Mouse (Mus musculus) heart, postnatal 0 days (tissue): ENCODE measurements around the gene Prune1. TPM values are rescaled to one million over a fixed set of nuclear protein-coding genes. Genes with fewer than 3 reads are reported as not detected.

Experiments used
- ATAC-seq: fragments of 200-750 bp; cut with Nextera tagmentation; 2 replicates; pipeline ENCODE4 v1.8.0; 2017; ENCODE audit warnings: low read depth, moderate number of reproducible peaks, moderate library complexity; ENCODE audit not compliant: insufficient read depth
- DNase-seq: peaks from one replicate; pipeline ENCODE4 v3.0.0-alpha.2; 2016; ENCODE audit warnings: low spot score
- H3K27ac ChIP-seq: fragments of 300-500 bp; sonication (generic); 2 replicates; pipeline ENCODE4 v1.5.1; 2014; ENCODE audit warnings: low read depth, mild to moderate bottlenecking
- H3K27me3 ChIP-seq: fragments of 300-500 bp; sonication (generic); 2 replicates; pipeline ENCODE4 v1.6.1; 2014; ENCODE audit warnings: low read length, mixed read lengths; ENCODE audit not compliant: control insufficient read depth, insufficient read depth
- H3K36me3 ChIP-seq: fragments of 300-500 bp; sonication (generic); replicated peaks from 2 replicates; pipeline ENCODE4 v1.6.1; 2014; ENCODE audit warnings: low read length, mixed read lengths; ENCODE audit not compliant: control insufficient read depth, insufficient read depth
- H3K4me1 ChIP-seq: fragments of 300-500 bp; sonication (generic); 2 replicates; pipeline ENCODE4 v1.6.1; 2014; ENCODE audit warnings: antibody characterized with exemption; ENCODE audit not compliant: control insufficient read depth, insufficient read depth
- H3K4me2 ChIP-seq: fragments of 300-500 bp; sonication (generic); 2 replicates; pipeline ENCODE4 v1.6.1; 2014; ENCODE audit warnings: low read depth, mild to moderate bottlenecking, low read length, moderate library complexity
- H3K4me3 ChIP-seq: fragments of 300-500 bp; sonication (generic); 2 replicates; pipeline ENCODE4 v1.5.1; 2014; ENCODE audit warnings: low read depth, low read length
- H3K9ac ChIP-seq: fragments of 300-500 bp; sonication (generic); replicated peaks from 2 replicates; pipeline ENCODE4 v1.6.1; 2014; ENCODE audit warnings: low read depth, low read length, mixed read lengths
- H3K9me3 ChIP-seq: fragments of 300-500 bp; sonication (generic); replicated peaks from 2 replicates; pipeline ENCODE4 v1.6.1; 2016; ENCODE audit warnings: low read length; ENCODE audit not compliant: control insufficient read depth
- CTCF ChIP-seq: IDR thresholded peaks from 2 replicates; pipeline ENCODE4 v1.5.1; 2016; ENCODE audit warnings: antibody characterized with exemption, control low read depth, low read depth
- EP300 ChIP-seq: IDR thresholded peaks from 2 replicates; pipeline ENCODE4 v1.6.1; 2016; ENCODE audit warnings: antibody characterized with exemption, low read depth
- WGBS: fragments of 180-500 bp; shearing (Covaris S2); extraction: QIAGEN DNeasy Blood & Tissue Kit; methylation state at CpG from one replicate; pipeline ENCODE4 v1.1.7; 2014; 5-methylcytosine and 5-hydroxymethylcytosine counted together
- polyA plus RNA-seq: library from polyadenylated mRNA; unstranded; fragments of >200 nt; fragmentation: Nextera tagmentation; extraction: Ambion mirVana; gene quantifications from 2 replicates; pipeline ENCODE4 v1.2.1, GENCODE M21; 2015
- total RNA-seq: library from RNA; depleted of rRNA; stranded (reverse); fragments of >200 nt; gene quantifications from 2 replicates; pipeline ENCODE4 v1.2.3, GENCODE M21; 2014; ENCODE audit warnings: low replicate concordance; rRNA removed

Gene Prune1
- 28.6 and 35.6 TPM in 2 replicates for total RNA-seq
- 22.5 and 23.0 TPM in 2 replicates for polyA plus RNA-seq

GRCm38 (mm10) chr3:95281216-95282126 is at the start of gene Prune1, which contains the start of gene Mindy1:
TSS of gene Prune1 (minus strand) at chr3:95282076.
TSS of gene Mindy1 (plus strand) at chr3:95281345.
- TF ChIP-seq EP300 (0 out of 2 replicates have a peak, but pooled peaks have one; percentile 43), CTCF (peak; percentile 36)
- Histone ChIP-seq H3K9ac (peak within 1 kb of the TSS; percentile 86), H3K27ac (peak within 1 kb of the TSS; percentile 96), H3K9me3 (no peaks in the 10 kb centered on the region), H3K4me3 (peak within 1 kb of the TSS; percentile 65), H3K27me3 (no peaks in the 10 kb centered on the region), H3K36me3 (no peaks in the 10 kb centered on the region), H3K4me2 (peak within 1 kb of the TSS; percentile 85), H3K4me1 (peaks cover 22% of the 10 kb centered on the region)
- DNase-seq (peak; percentile 96), ATAC-seq (peak; percentile 85)
- WGBS = under 1% methylated on average over 52 of the region's 53 CpGs

DNA sequence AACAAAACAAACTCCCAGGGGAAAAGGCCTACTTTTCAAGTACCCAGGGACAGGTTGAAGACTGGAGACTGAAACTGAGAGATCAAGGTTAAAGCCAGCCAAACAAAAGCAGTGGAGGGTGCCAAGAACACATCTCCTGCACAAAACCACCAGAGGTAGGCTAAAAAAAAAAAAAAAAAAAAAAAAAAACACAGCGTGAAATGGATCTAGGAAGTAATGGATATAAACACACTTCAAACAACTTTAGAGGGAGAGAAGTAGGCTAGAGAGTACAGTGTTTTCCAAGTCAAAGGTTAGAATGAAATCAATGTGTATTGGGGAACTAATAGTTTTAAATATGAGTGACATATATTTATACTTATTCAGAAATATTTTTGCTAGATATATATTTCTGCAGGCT is 49.7 kb upstream of the Prune1 start:
- no peak overlapping the region for H3K9ac ChIP-seq
- DNase-seq = no peak
- no peak overlapping the region for H3K4me2 ChIP-seq
- no peaks in the 10 kb centered on the region for H3K4me1 ChIP-seq
- no peaks in the 10 kb centered on the region for H3K27me3 ChIP-seq
- no peak overlapping the region for H3K4me3 ChIP-seq
- H3K27ac ChIP-seq = no peak overlapping the region
- WGBS = 100% methylated on average over 1 of the region's 1 CpGs
- no peak for ATAC-seq
- H3K9me3 ChIP-seq = no peaks in the 10 kb centered on the region
- H3K36me3 ChIP-seq = peaks cover 69% of the 10 kb centered on the region
- TF ChIP-seq EP300 (no peak), CTCF (no peak)

- H3K27ac ChIP-seq = no peak overlapping the region
- TF ChIP-seq CTCF = no peak
- TF ChIP-seq EP300 = no peak
- 91% methylated on average over 1 of the region's 1 CpGs for WGBS
- H3K4me3 ChIP-seq = no peak overlapping the region
- no peaks in the 10 kb centered on the region for H3K9me3 ChIP-seq
- no peak overlapping the region for H3K4me2 ChIP-seq
- H3K27me3 ChIP-seq = no peaks in the 10 kb centered on the region
- DNase-seq (no peak), ATAC-seq (no peak)
- no peak overlapping the region for H3K9ac ChIP-seq
- peaks cover 76% of the 10 kb centered on the region for H3K36me3 ChIP-seq
- no peaks in the 10 kb centered on the region for H3K4me1 ChIP-seq
Observed at GRCm38 (mm10) chr3:95328803-95329404, 47.0 kb upstream of the Prune1 start.

DNA sequence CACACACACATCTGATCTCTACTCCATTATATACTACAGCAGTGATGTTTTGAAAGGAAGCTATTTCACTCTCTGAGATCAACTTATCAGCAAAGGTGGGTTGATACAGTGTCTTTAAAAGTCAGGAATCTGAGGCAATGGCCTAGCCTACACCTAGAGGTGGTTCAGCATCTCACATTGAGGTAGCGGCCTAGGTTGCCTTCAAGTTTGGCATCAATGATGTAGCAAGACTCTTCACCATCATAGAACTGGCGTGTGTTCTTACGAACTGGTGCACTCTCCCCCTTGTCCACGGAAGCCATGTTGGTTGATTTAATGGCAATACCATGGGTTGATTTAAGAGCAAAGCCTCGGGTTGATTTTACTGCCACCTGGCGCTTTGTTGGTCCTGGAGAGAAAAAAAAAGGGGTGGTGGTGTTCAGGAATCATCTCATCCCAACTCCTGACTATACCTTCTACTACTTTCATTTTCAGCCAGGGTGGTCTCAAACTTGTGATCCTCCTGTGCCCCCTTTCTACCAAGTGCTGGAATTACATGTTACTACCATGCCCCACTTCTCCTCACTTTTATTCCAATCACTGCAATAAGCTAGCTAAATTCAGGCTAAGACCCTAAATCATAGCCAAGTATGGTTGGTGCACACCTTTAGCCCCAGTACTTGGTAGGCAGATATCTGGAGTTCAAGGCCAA is 42.7 kb upstream of the Prune1 start:
- no peak for ATAC-seq
- WGBS = 90% methylated on average over 6 of the region's 6 CpGs

DNA sequence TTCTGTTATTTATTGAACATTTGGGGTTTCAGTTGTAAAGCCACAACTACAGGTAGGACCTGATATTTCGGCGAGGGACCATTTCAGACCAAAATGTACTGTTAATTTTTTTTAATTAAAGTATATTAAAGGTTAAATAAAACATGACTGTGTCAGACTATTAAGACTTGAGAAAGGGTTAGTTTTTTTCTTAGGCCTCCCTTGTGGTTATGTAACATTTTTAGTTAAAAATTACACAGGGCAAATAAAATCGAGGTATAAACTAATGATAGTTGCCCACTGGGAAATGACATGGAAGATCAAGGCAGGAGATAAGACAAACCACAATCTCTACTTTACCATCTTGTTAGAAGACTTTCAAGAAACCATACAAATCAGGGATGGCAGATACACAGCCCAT is 41.6 kb upstream of the Prune1 start:
- no peak overlapping the region for H3K4me3 ChIP-seq
- H3K27ac ChIP-seq = no peak overlapping the region
- H3K9ac ChIP-seq = no peak overlapping the region
- DNase-seq (no peak), ATAC-seq (no peak)
- peaks cover 10% of the 10 kb centered on the region for H3K4me1 ChIP-seq
- peaks cover 86% of the 10 kb centered on the region for H3K36me3 ChIP-seq
- H3K4me2 ChIP-seq = no peak overlapping the region
- no peaks in the 10 kb centered on the region for H3K27me3 ChIP-seq
- no peak for TF ChIP-seq EP300
- 82% methylated on average over 3 of the region's 3 CpGs for WGBS
- H3K9me3 ChIP-seq = no peaks in the 10 kb centered on the region

More for the DNA sequence above, 42.7 kb upstream of the Prune1 start:
- no peaks in the 10 kb centered on the region for H3K9me3 ChIP-seq
- no peak overlapping the region for H3K4me3 ChIP-seq
- TF ChIP-seq CTCF (0 out of 2 replicates have a peak, but pooled peaks have one; percentile 30), EP300 (no peak)
- no peak overlapping the region for H3K27ac ChIP-seq
- H3K4me2 ChIP-seq = no peak overlapping the region
- no peaks in the 10 kb centered on the region for H3K27me3 ChIP-seq
- peaks cover 91% of the 10 kb centered on the region for H3K36me3 ChIP-seq
- no peak overlapping the region for H3K9ac ChIP-seq
- DNase-seq = no peak
- no peaks in the 10 kb centered on the region for H3K4me1 ChIP-seq
